Mouse (Mus musculus) limb, embryonic 12.5 days (tissue): Measurements from ENCODE around the gene Iqch. TPM values are rescaled to one million over a fixed set of nuclear protein-coding genes. Genes with fewer than 3 reads are reported as not detected.
A peak's percentile ranks its signal among the peaks of the same experiment; 100 is the strongest.

Experiments used
- ATAC-seq: fragments of 200-750 bp; cut with Nextera tagmentation; 2 replicates; pipeline ENCODE4 v1.8.0; 2017; ENCODE audit warnings: low read depth, moderate TSS enrichment; ENCODE audit not compliant: insufficient number of reproducible peaks, insufficient read depth, low FRiP score, low TSS enrichment
- H3K27ac ChIP-seq: fragments of 300-500 bp; sonication (generic); 2 replicates; pipeline ENCODE4 v1.5.1; 2016; ENCODE audit warnings: mild to moderate bottlenecking, moderate library complexity
- H3K27me3 ChIP-seq: fragments of 300-500 bp; sonication (generic); 2 replicates; pipeline ENCODE4 v1.6.1; 2016; ENCODE audit warnings: mild to moderate bottlenecking, moderate library complexity
- H3K36me3 ChIP-seq: fragments of 300-500 bp; sonication (generic); 2 replicates; pipeline ENCODE4 v1.6.1; 2016; ENCODE audit warnings: mild to moderate bottlenecking, moderate library complexity
- H3K4me1 ChIP-seq: fragments of 300-500 bp; sonication (generic); replicated peaks from 2 replicates; pipeline ENCODE4 v1.6.1; 2016
- H3K4me2 ChIP-seq: fragments of 300-500 bp; sonication (generic); 2 replicates; pipeline ENCODE4 v1.6.1; 2016; ENCODE audit warnings: mild to moderate bottlenecking, moderate library complexity
- H3K4me3 ChIP-seq: fragments of 300-500 bp; sonication (generic); replicated peaks from 2 replicates; pipeline ENCODE4 v1.5.1; 2016; ENCODE audit warnings: mild to moderate bottlenecking
- H3K9ac ChIP-seq: fragments of 300-500 bp; sonication (generic); replicated peaks from 2 replicates; pipeline ENCODE4 v1.6.1; 2016; ENCODE audit warnings: mild to moderate bottlenecking, moderate library complexity
- H3K9me3 ChIP-seq: fragments of 300-500 bp; sonication (generic); 2 replicates; pipeline ENCODE4 v1.6.1; 2016; ENCODE audit warnings: mild to moderate bottlenecking, moderate library complexity
- WGBS: fragments of 180-500 bp; shearing (Covaris S2); methylation state at CpG from one replicate; pipeline ENCODE4 v1.1.7; 2016; 5-methylcytosine and 5-hydroxymethylcytosine counted together
- polyA plus RNA-seq: library from polyadenylated mRNA; unstranded; fragments of >200 nt; fragmentation: Nextera tagmentation; extraction: Ambion mirVana; gene quantifications from 2 replicates; pipeline ENCODE4 v1.2.1, GENCODE M21; 2016

The Iqch gene
- polyA plus RNA-seq, 1 experiment from 2014 or later = 0.34 TPM

DNA sequence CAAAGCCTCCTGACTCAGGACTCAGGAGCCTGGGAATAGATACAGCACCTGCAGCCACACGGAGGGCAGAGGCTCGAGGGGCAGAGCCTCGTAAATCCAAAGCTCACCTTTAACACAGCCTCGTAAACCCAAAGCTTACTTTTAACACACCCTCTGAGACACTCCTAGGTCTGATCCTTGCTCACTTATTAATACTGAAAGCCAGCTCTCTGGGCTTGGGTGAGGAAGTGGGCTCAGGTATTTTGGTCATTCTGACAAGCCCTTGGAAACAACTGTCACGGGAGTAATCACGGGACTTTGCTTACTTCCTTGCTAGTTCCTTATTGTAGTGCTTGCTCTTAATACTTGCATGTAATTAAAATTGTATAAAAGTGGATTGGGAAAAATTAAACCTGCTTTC is 13.1 kb downstream of the Iqch start:
- Histone ChIP-seq H3K27ac (peak overlapping the region; percentile 35; the same call in 1 of the 2 replicates), H3K4me3 (no peak overlapping the region), H3K9me3 (peaks cover 10% of the 10 kb centered on the region; the same call in 1 of the 2 replicates), H3K4me2 (peak overlapping the region; percentile 10; the same call in 1 of the 2 replicates), H3K9ac (no peak overlapping the region), H3K27me3 (no peaks in the 10 kb centered on the region), H3K4me1 (peaks cover 33% of the 10 kb centered on the region), H3K36me3 (no peaks in the 10 kb centered on the region)
- ATAC-seq = peak; percentile 78; the same call in 1 of the 2 replicates
- 19% methylated on average over 6 of the region's 6 CpGs for WGBS

DNA sequence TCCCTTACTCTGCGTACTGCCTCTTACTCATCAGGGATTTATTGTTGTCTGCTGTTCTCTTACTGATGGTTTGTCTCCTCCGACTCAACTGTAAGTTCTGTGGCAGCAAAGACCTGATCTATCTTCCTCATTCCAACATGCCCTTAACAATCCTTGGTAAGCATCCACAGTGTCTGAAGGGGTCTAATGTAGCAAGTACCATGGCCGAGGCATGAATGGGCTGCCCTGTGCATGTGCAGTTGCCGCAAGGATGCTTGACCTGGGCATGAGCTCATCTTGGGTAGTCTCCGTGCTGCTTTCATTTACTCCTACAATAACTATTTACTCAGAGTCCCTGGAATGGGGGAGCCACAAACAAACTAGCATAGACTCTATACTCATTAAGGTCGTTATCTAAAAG is 17.0 kb downstream of the Iqch start:
- ATAC-seq = no peak
- H3K4me3 ChIP-seq = no peak overlapping the region

GRCm38 (mm10) chr9:63581778-63582177 is 20.5 kb downstream of the Iqch start:
- H3K27me3 ChIP-seq = peaks cover 4% of the 10 kb centered on the region; the same call in 1 of the 2 replicates
- H3K27ac ChIP-seq = no peak overlapping the region
- 79% methylated on average over 4 of the region's 4 CpGs for WGBS
- no peak overlapping the region for H3K9ac ChIP-seq
- H3K36me3 ChIP-seq = no peaks in the 10 kb centered on the region
- H3K4me2 ChIP-seq = no peak overlapping the region
- H3K4me3 ChIP-seq = no peak overlapping the region
- ATAC-seq = no peak
- H3K9me3 ChIP-seq = peaks cover 6% of the 10 kb centered on the region; the same call in 1 of the 2 replicates
- no peaks in the 10 kb centered on the region; the same call in 1 of the 2 replicates for H3K4me1 ChIP-seq

More for the DNA sequence above, 17.0 kb downstream of the Iqch start:
- Histone ChIP-seq H3K9me3 (peaks cover 10% of the 10 kb centered on the region; the same call in 1 of the 2 replicates), H3K4me2 (no peak overlapping the region), H3K4me1 (peaks cover 20% of the 10 kb centered on the region), H3K36me3 (no peaks in the 10 kb centered on the region), H3K27ac (no peak overlapping the region), H3K27me3 (no peaks in the 10 kb centered on the region), H3K9ac (no peak overlapping the region)
- 90% methylated on average over 6 of the region's 6 CpGs for WGBS

DNA sequence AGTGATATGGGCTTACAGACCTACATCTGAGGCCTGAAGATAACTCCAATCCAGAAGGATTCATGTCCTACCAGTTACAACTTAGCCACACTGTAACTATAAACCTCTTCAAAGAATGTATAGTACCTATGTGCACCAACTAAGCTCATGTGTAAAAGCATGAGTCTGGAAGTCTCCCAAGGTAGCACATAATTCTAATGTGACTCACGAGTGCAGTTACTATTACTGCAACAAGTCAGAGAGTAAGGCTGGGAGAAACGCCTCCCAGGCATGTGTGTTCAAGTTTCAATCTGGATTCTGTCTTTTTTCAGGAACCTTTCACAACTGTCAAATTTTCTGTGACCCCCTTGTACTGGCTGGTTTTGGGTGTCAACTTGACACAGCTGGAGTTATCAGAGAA is 22.2 kb downstream of the Iqch start:
- 68% methylated on average over 2 of the region's 2 CpGs for WGBS
- H3K27me3 ChIP-seq = peaks cover 4% of the 10 kb centered on the region; the same call in 1 of the 2 replicates
- no peak overlapping the region for H3K27ac ChIP-seq
- no peak overlapping the region for H3K4me3 ChIP-seq
- no peak overlapping the region for H3K4me2 ChIP-seq
- no peak for ATAC-seq
- no peak overlapping the region for H3K9ac ChIP-seq
- no peaks in the 10 kb centered on the region for H3K36me3 ChIP-seq
- H3K4me1 ChIP-seq = no peaks in the 10 kb centered on the region; the same call in 1 of the 2 replicates
- no peaks in the 10 kb centered on the region for H3K9me3 ChIP-seq

GRCm38 (mm10) chr9:63579644-63580043 is 22.6 kb downstream of the Iqch start:
- no peaks in the 10 kb centered on the region for H3K9me3 ChIP-seq
- H3K4me1 ChIP-seq = no peaks in the 10 kb centered on the region; the same call in 1 of the 2 replicates
- no peaks in the 10 kb centered on the region for H3K36me3 ChIP-seq
- no peak overlapping the region for H3K4me2 ChIP-seq
- no peak overlapping the region for H3K9ac ChIP-seq
- H3K4me3 ChIP-seq = no peak overlapping the region
- WGBS = 76% methylated on average over 5 of the region's 5 CpGs
- peaks cover 4% of the 10 kb centered on the region; the same call in 1 of the 2 replicates for H3K27me3 ChIP-seq
- no peak for ATAC-seq
- no peak overlapping the region for H3K27ac ChIP-seq

DNA sequence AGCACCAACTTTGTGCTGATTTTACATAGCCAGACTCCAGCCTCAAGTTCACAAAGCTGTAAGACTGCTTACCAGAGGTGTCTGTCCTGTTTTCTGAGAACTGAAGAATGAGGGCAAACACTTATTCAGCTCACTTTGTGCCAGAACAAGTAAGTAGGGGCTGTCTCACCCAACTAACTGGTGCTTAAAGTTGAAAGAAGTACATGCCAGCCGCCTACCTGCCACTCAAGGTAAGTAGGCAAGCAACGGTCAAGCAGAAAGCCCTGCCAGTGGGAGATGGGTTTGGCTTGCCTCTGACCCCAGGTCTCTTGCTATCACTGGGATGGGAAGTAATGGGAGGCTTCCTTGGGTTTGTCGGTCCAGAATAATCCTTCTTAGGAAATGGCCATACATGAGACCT is 24.8 kb downstream of the Iqch start:
- Histone ChIP-seq H3K4me1 (no peaks in the 10 kb centered on the region; the same call in 1 of the 2 replicates), H3K36me3 (no peaks in the 10 kb centered on the region), H3K9me3 (no peaks in the 10 kb centered on the region), H3K9ac (no peak overlapping the region), H3K4me3 (no peak overlapping the region), H3K27ac (no peak overlapping the region), H3K27me3 (peaks cover 6% of the 10 kb centered on the region; the same call in 1 of the 2 replicates), H3K4me2 (no peak overlapping the region)
- 93% methylated on average over 3 of the region's 3 CpGs for WGBS
- ATAC-seq = no peak

GRCm38 (mm10) chr9:63572874-63573273 is 29.4 kb downstream of the Iqch start:
- no peak for ATAC-seq
- 70% methylated on average over 7 of the region's 7 CpGs for WGBS
- no peak overlapping the region for H3K4me2 ChIP-seq
- H3K27me3 ChIP-seq = peaks cover 6% of the 10 kb centered on the region; the same call in 1 of the 2 replicates
- H3K4me3 ChIP-seq = no peak overlapping the region
- no peak overlapping the region for H3K9ac ChIP-seq
- no peak overlapping the region for H3K27ac ChIP-seq
- H3K36me3 ChIP-seq = no peaks in the 10 kb centered on the region
- H3K4me1 ChIP-seq = peaks cover 20% of the 10 kb centered on the region
- no peaks in the 10 kb centered on the region for H3K9me3 ChIP-seq

DNA sequence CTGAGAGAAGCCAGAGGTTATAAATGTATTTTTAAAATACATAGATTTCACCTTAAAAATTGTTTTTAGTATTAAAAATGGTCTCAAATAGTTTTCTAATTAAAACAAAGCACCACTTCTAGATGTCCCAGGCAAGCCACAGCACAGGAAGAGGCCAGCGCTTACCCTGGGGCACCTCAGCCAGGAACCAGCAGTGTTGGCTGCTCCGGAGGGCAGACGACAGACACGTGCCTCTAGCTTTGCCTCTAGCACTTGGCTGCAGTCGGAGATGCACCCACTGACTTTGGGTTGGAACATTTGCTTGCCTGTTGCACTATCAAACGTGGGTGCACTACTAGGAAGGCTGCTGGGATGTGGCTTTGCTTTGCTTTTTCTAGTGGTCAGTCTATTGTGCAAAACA is 30.4 kb downstream of the Iqch start:
- no peaks in the 10 kb centered on the region for H3K36me3 ChIP-seq
- no peak overlapping the region for H3K4me3 ChIP-seq
- H3K9me3 ChIP-seq = no peaks in the 10 kb centered on the region
- H3K27me3 ChIP-seq = peaks cover 2% of the 10 kb centered on the region; the same call in 1 of the 2 replicates
- no peak overlapping the region for H3K27ac ChIP-seq
- no peak overlapping the region for H3K9ac ChIP-seq
- no peak for ATAC-seq
- WGBS = 20% methylated on average over 6 of the region's 6 CpGs
- no peak overlapping the region for H3K4me2 ChIP-seq
- H3K4me1 ChIP-seq = peaks cover 30% of the 10 kb centered on the region

DNA sequence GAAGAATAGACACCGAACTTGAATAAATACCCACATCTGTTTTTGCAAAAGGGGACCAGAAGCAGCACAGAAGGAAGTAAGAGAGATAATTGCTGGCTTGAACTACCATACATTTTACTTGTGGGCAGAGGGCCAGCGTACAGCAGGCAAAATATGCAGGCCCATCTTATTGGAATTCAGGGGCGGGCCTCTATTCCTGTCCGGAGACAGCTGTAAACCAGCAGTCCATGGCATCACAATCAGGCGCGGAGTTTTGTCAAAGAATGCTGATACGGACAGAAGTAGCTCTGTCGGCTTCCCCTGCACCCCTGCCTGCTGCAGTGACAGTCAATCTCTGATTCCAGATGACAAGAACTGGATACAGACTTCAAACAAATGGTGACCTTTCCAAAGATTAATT is 33.5 kb downstream of the Iqch start:
- H3K36me3 ChIP-seq = no peaks in the 10 kb centered on the region
- H3K9me3 ChIP-seq = no peaks in the 10 kb centered on the region
- 22% methylated on average over 8 of the region's 8 CpGs for WGBS
- no peak overlapping the region for H3K27ac ChIP-seq
- H3K4me2 ChIP-seq = 0 out of 2 replicates have a peak overlapping the region, but pooled peaks have one; percentile 4
- peaks cover 2% of the 10 kb centered on the region; the same call in 1 of the 2 replicates for H3K27me3 ChIP-seq
- no peak overlapping the region for H3K9ac ChIP-seq
- H3K4me1 ChIP-seq = peaks cover 32% of the 10 kb centered on the region
- no peak overlapping the region for H3K4me3 ChIP-seq
- ATAC-seq = no peak

- H3K4me3 ChIP-seq = no peak overlapping the region
- peaks cover 32% of the 10 kb centered on the region for H3K4me1 ChIP-seq
- H3K36me3 ChIP-seq = no peaks in the 10 kb centered on the region
- H3K9ac ChIP-seq = no peak overlapping the region
- H3K27ac ChIP-seq = no peak overlapping the region
- H3K27me3 ChIP-seq = peaks cover 2% of the 10 kb centered on the region; the same call in 1 of the 2 replicates
- no peak overlapping the region for H3K4me2 ChIP-seq
- no peaks in the 10 kb centered on the region for H3K9me3 ChIP-seq
- ATAC-seq = no peak
- WGBS = 69% methylated on average over 6 of the region's 6 CpGs
Measured at GRCm38 (mm10) chr9:63568314-63568713, 34.0 kb downstream of the Iqch start.

DNA sequence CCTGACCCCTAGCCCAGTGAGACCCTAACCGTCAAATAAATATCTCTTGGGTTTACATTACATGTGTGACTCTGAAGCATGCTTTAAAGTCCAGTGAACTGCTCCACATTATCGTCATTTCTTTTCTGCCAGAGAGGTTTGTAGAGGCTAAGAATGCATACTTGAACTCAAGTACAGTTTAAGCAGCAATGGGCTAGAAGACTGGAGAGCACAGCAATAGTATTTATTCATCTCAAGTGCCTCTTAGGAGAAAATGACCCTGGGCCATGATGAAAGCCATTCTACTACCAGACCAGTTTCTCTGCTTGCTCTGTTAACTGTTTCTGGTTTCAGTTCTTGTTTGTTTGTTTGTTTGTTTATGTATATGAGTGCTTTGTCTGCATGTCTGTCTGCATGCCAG is 38.9 kb downstream of the Iqch start:
- Histone ChIP-seq H3K27ac (no peak overlapping the region), H3K4me1 (peaks cover 17% of the 10 kb centered on the region), H3K27me3 (no peaks in the 10 kb centered on the region), H3K4me2 (no peak overlapping the region), H3K36me3 (no peaks in the 10 kb centered on the region), H3K9ac (no peak overlapping the region), H3K9me3 (no peaks in the 10 kb centered on the region), H3K4me3 (no peak overlapping the region)
- no peak for ATAC-seq
- WGBS = 92% methylated on average over 2 of the region's 2 CpGs

DNA sequence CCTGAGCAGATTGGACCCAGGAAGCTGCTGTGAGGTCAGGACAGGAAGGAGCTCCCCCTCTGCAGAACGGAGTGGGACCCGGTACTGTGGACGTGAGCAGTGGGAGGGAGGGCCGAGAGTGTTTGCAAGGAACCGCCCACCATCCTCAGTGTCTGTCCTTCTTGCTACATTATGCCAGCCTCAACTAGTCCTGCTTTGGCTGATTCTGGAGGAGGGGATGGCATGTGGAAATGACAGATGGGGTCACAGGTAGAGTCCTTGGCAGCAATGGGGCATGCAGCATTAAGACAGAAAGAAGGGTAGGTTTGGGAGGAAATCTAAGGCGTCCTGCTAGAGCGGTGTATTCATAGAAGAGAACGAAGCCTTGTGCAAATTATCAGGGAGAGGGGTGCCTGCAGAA is 40.4 kb downstream of the Iqch start:
- H3K4me3 ChIP-seq = no peak overlapping the region
- no peaks in the 10 kb centered on the region for H3K27me3 ChIP-seq
- WGBS = 71% methylated on average over 8 of the region's 8 CpGs
- H3K9me3 ChIP-seq = no peaks in the 10 kb centered on the region
- peaks cover 2% of the 10 kb centered on the region for H3K4me1 ChIP-seq
- ATAC-seq = no peak
- no peaks in the 10 kb centered on the region for H3K36me3 ChIP-seq
- H3K4me2 ChIP-seq = no peak overlapping the region
- no peak overlapping the region for H3K9ac ChIP-seq
- no peak overlapping the region for H3K27ac ChIP-seq
